Mouse (Mus musculus): ENCODE measurements around the gene Jdp2. TPM values are rescaled to one million over a fixed set of nuclear protein-coding genes. Genes with fewer than 3 reads are reported as not detected.

Jdp2 gene
- polyA plus RNA-seq, 1 experiment: 55.9 TPM

- H3K4me1 ChIP-seq (ENCODE audit: control insufficient read depth, insufficient read depth, low read length): no peaks in the 10 kb centered on the region
- no peak for TF ChIP-seq CTCF (IDR thresholded peaks at IDR 0.05; ENCODE audit: extremely low read depth, insufficient read depth, low read length)
- H3K4me3 ChIP-seq (ENCODE audit: insufficient read depth, low read length): no peak overlapping the region
- no peak overlapping the region for H3K27ac ChIP-seq (ENCODE audit: insufficient read depth, low read length)
These were observed 88.3 kb downstream of the Jdp2 start for GRCm38 (mm10) chr12:85687217-85687533.

- Histone ChIP-seq H3K4me3 (ENCODE audit: insufficient read depth, low read length) (no peak overlapping the region), H3K27ac (ENCODE audit: insufficient read depth, low read length) (no peak overlapping the region), H3K4me1 (ENCODE audit: control insufficient read depth, insufficient read depth, low read length) (no peaks in the 10 kb centered on the region)
- TF ChIP-seq CTCF (IDR thresholded peaks at IDR 0.05; ENCODE audit: extremely low read depth, insufficient read depth, low read length) (no peak), POLR2A (IDR thresholded peaks at IDR 0.05; ENCODE audit: extremely low read depth, insufficient read depth, low read length) (no peak)
These were observed 89.0 kb downstream of the Jdp2 start for GRCm38 (mm10) chr12:85687846-85688245.

Other genes starting within 250 kb of the Jdp2 start
- 138 and 144 TPM in 2 replicates for gene Tmed10, start 224.2 kb upstream of the Jdp2 start, polyA plus RNA-seq (2012; rRNA removed)
- gene Fos, start 125.1 kb upstream of the Jdp2 start, polyA plus RNA-seq (2012; rRNA removed): 24.3 and 41.8 TPM in 2 replicates
- gene Batf, start 87.6 kb downstream of the Jdp2 start, polyA plus RNA-seq (2012; rRNA removed): 0.89 and 0.94 TPM in 2 replicates
- 3.3 and 4.3 TPM in 2 replicates for gene Flvcr2, start 147.5 kb downstream of the Jdp2 start, polyA plus RNA-seq (2012; rRNA removed)
- gene Erg28, start 225.5 kb downstream of the Jdp2 start, polyA plus RNA-seq (2012; rRNA removed): 54.5 and 59.0 TPM in 2 replicates
- 30.6 and 31.2 TPM in 2 replicates for gene Ttll5, start 225.6 kb downstream of the Jdp2 start, polyA plus RNA-seq (2012; rRNA removed)

Measured in cortical plate, adult 2 months (tissue).